21 mouse cellular contexts compared by ENCODE assay signal in genomic region chr1:125716241-125716640, GRCm38 (mm10). TPM values are rescaled to one million over a fixed set of nuclear protein-coding genes. Genes with fewer than 3 reads are reported as not detected.
"Had no signal": no experiment of that assay in that cellular context is flagged by ENCODE, and none has a peak within 500 bp of the region (broad histone marks: within the 10 kb centered on the region; RNA-seq: fewer than 3 reads in every experiment).

No protein-coding gene starts in this region.

- H3K4me2 ChIP-seq: limb, embryonic 12.5 days; limb, embryonic 15.5 days; liver, embryonic 13.5 days; midbrain, embryonic 11.5 days had no signal

- H3K9me3 ChIP-seq: limb, embryonic 12.5 days; limb, embryonic 15.5 days; liver, embryonic 13.5 days had no signal

- H3K27me3 ChIP-seq: limb, embryonic 12.5 days; limb, embryonic 15.5 days; liver, embryonic 13.5 days had no signal

- H3K4me3 ChIP-seq: layer of hippocampus, adult 2 months; left cerebral cortex, adult 2 months; limb, embryonic 12.5 days; limb, embryonic 15.5 days; liver, embryonic 13.5 days had no signal

- H3K9ac ChIP-seq: limb, embryonic 12.5 days; limb, embryonic 15.5 days; liver, embryonic 13.5 days had no signal

- H3K36me3 ChIP-seq: limb, embryonic 12.5 days; limb, embryonic 15.5 days; liver, embryonic 13.5 days had no signal

- H3K4me1 ChIP-seq: limb, embryonic 12.5 days; limb, embryonic 15.5 days had no signal

- DNase-seq: kidney, adult 9 months; kidney, postnatal 14 days; layer of hippocampus, adult 9-11 months; layer of hippocampus, postnatal 36 days; left cerebral cortex, postnatal 4 days; liver, embryonic 13.5 days; lung, adult 2 months; lung, postnatal 14 days; lung, postnatal 4 days; midbrain, embryonic 14.5 days; thymus, adult 18-20 months; thymus, postnatal 36 days had no signal

- H3K27ac ChIP-seq: layer of hippocampus, adult 2 months; left cerebral cortex, adult 2 months; limb, embryonic 12.5 days; limb, embryonic 15.5 days; liver, embryonic 13.5 days had no signal

RNA-seq across cellular contexts. Expression of gene Gpr39, which starts 39.4 kb away (rescaled TPM):
- total RNA-seq: left cerebral cortex, adult 2 months; left cerebral cortex, postnatal 4 days; megakaryocyte progenitor cell, adult 5-6 weeks; megakaryocyte-erythroid progenitor cell, adult 5-6 weeks had no signal
- polyA plus RNA-seq: limb, embryonic 12.5 days; midbrain, embryonic 11.5 days; midbrain, embryonic 14.5 days; neural tube, embryonic 11.5 days; neural tube, embryonic 14.5 days had no signal
